Mouse (Mus musculus) heart, postnatal 0 days (tissue): ENCODE data around the gene Hepacam.

Experiments used
- CTCF ChIP-seq: IDR thresholded peaks from 2 replicates; pipeline ENCODE4 v1.5.1; 2016; ENCODE audit warnings: antibody characterized with exemption, control low read depth, low read depth
- EP300 ChIP-seq: IDR thresholded peaks from 2 replicates; pipeline ENCODE4 v1.6.1; 2016; ENCODE audit warnings: antibody characterized with exemption, low read depth

DNA sequence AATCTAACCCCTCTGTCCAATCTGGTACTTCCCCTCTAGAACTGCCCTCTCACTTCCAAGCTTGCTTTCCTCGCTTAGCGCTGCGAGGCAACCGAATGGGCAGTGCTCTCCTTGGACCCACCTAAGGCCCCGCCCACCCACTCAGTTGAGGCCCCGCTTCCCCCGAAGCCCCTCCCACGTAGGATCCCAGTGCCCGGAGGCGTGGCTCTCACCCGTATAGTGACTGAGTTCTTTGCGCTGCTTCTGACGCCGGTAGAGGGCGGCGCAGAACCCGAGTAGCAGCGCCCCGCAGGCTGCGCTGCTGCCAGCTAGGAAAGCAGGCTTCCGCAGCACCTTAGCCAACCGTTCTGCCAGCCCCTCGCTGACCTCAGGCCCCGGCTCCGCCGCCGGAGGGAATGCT is 53.5 kb downstream of the Hepacam start:
- TF ChIP-seq CTCF (peak; percentile 67), EP300 (no peak)
